ENCODE assay signal across 10 mouse cellular contexts in the genomic region with DNA sequence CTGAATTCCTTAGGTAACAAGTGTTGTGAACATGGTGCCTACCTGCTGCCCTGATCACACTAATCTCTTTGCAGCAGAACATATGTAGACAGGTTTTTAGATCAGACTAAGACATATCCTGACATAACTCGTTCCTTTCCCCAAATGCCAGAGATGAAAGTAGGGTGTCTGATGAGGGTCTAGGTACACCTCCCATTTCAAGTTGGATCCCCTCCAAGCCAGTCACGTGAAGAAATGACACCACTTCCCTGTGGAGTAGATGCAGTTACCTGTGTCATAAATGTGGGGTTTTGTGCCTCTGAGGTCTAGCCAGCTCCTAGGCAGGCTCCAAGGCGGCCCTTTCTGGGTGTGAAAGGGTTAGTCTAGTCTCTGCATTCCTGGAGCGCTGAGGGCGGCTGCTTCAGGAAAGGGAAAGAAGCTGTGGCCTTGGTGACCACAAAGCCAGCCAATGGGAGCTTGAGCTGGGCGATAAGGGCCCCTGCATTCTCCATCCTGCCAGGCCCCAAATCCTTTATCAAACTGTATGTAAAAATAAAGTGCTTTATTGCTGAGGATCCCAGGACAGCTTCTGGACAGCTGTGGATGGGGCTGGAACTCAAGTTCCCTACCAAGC. TPM values are rescaled to one million over a fixed set of nuclear protein-coding genes. Genes with fewer than 3 reads are reported as not detected.
A peak's percentile ranks its signal among the peaks of the same experiment; 100 is the strongest.
DNase-seq lines count a peak whose midpoint lies in the region; ATAC-seq and TF ChIP-seq lines count a peak whose summit lies in the region.
"Had no signal": no experiment of that assay in that cellular context is flagged by ENCODE, and none has a peak within 500 bp of the region (broad histone marks: within the 10 kb centered on the region; RNA-seq: fewer than 3 reads in every experiment).

No protein-coding gene starts in this region.

- peak overlapping the region; percentile 66; the same call in 1 of the 2 replicates for H3K27ac ChIP-seq in heart, embryonic 11.5 days (ENCODE audit: low read depth, low read length)
- H3K27ac ChIP-seq in midbrain, embryonic 14.5 days (replicated peaks; ENCODE audit: low read depth, low read length) = no peak overlapping the region
- no peak overlapping the region for H3K27ac ChIP-seq in midbrain, embryonic 16.5 days (ENCODE audit: low read length)
- H3K27ac ChIP-seq in intestine, embryonic 15.5 days = no peak overlapping the region
- no peak overlapping the region for H3K27ac ChIP-seq in stomach, postnatal 0 days (replicated peaks)
- no peak overlapping the region for H3K27ac ChIP-seq in thymus, adult 2 months (ENCODE audit: control insufficient read depth, insufficient read depth, low read length)
- H3K27ac ChIP-seq: liver, embryonic 14.5 days had no signal

- no peak overlapping the region for H3K4me3 ChIP-seq in heart, embryonic 11.5 days (ENCODE audit: low read depth, low read length)
- H3K4me3 ChIP-seq in midbrain, embryonic 14.5 days (replicated peaks; ENCODE audit: low read depth, low read length) = no peak overlapping the region
- no peak overlapping the region for H3K4me3 ChIP-seq in midbrain, embryonic 16.5 days (ENCODE audit: low read depth, low read length)
- H3K4me3 ChIP-seq in intestine, embryonic 15.5 days (replicated peaks) = no peak overlapping the region
- H3K4me3 ChIP-seq in stomach, postnatal 0 days (ENCODE audit: low read depth, low read length) = no peak overlapping the region
- no peak overlapping the region for H3K4me3 ChIP-seq in thymus, adult 2 months (ENCODE audit: control insufficient read depth, insufficient read depth, low read length)

- no peak for TF ChIP-seq CTCF in stomach, postnatal 0 days (IDR thresholded peaks at IDR 0.05; ENCODE audit: low read depth)
- TF ChIP-seq CTCF in thymus, adult 2 months (IDR thresholded peaks at IDR 0.05; ENCODE audit: borderline replicate concordance, control insufficient read depth, extremely low read depth, insufficient read depth, low read length, poor library complexity) = no peak

- no peaks in the 10 kb centered on the region for H3K9me3 ChIP-seq in heart, embryonic 11.5 days (replicated peaks; ENCODE audit: control insufficient read depth, low read length)
- no peaks in the 10 kb centered on the region for H3K9me3 ChIP-seq in midbrain, embryonic 14.5 days (ENCODE audit: control insufficient read depth, low read length)
- H3K9me3 ChIP-seq in midbrain, embryonic 16.5 days (replicated peaks; ENCODE audit: control insufficient read depth, low read length, poor library complexity, severe bottlenecking) = no peaks in the 10 kb centered on the region
- no peaks in the 10 kb centered on the region for H3K9me3 ChIP-seq in intestine, embryonic 15.5 days
- H3K9me3 ChIP-seq in stomach, postnatal 0 days (ENCODE audit: control insufficient read depth, low read length) = no peaks in the 10 kb centered on the region

- 9% methylated on average over 6 of the region's 6 CpGs for WGBS in heart, embryonic 11.5 days (ENCODE audit: insufficient replicate concordance)
- WGBS in midbrain, embryonic 14.5 days = 22% methylated on average over 6 of the region's 6 CpGs
- WGBS in midbrain, embryonic 16.5 days = 21% methylated on average over 6 of the region's 6 CpGs
- 11% methylated on average over 6 of the region's 6 CpGs for WGBS in intestine, embryonic 15.5 days
- WGBS in stomach, postnatal 0 days = 12% methylated on average over 6 of the region's 6 CpGs
- 33% methylated on average over 6 of the region's 6 CpGs for WGBS in thymus, adult 2 months

- H3K27me3 ChIP-seq in heart, embryonic 11.5 days (ENCODE audit: control insufficient read depth, insufficient read depth, low read length) = no peaks in the 10 kb centered on the region
- no peaks in the 10 kb centered on the region for H3K27me3 ChIP-seq in midbrain, embryonic 14.5 days (ENCODE audit: control insufficient read depth, insufficient read depth, low read length)
- no peaks in the 10 kb centered on the region for H3K27me3 ChIP-seq in midbrain, embryonic 16.5 days (ENCODE audit: control insufficient read depth, insufficient read depth, low read depth, low read length)
- no peaks in the 10 kb centered on the region for H3K27me3 ChIP-seq in intestine, embryonic 15.5 days (replicated peaks)
- H3K27me3 ChIP-seq in stomach, postnatal 0 days (ENCODE audit: control insufficient read depth, insufficient read depth, low read length) = no peaks in the 10 kb centered on the region
- no peaks in the 10 kb centered on the region for H3K27me3 ChIP-seq in thymus, adult 2 months (ENCODE audit: control insufficient read depth, insufficient read depth, low read length)

- TF ChIP-seq EP300 in stomach, postnatal 0 days (optimal IDR thresholded peaks at IDR 0.05) = no peak

- peaks cover 10% of the 10 kb centered on the region for H3K36me3 ChIP-seq in heart, embryonic 11.5 days (ENCODE audit: control insufficient read depth, insufficient read depth, low read length)
- peaks cover 36% of the 10 kb centered on the region for H3K36me3 ChIP-seq in midbrain, embryonic 14.5 days (ENCODE audit: control insufficient read depth, insufficient read depth, low read length)
- H3K36me3 ChIP-seq in midbrain, embryonic 16.5 days (ENCODE audit: control insufficient read depth, insufficient read depth, low read length) = peaks cover 15% of the 10 kb centered on the region
- H3K36me3 ChIP-seq in intestine, embryonic 15.5 days = peaks cover 16% of the 10 kb centered on the region
- H3K36me3 ChIP-seq in stomach, postnatal 0 days (ENCODE audit: control insufficient read depth, insufficient read depth, low read length) = peaks cover 3% of the 10 kb centered on the region; the same call in 1 of the 2 replicates
- H3K36me3 ChIP-seq in thymus, adult 2 months (ENCODE audit: control insufficient read depth, insufficient read depth, low read length) = peaks cover 20% of the 10 kb centered on the region

- TF ChIP-seq POLR2A in thymus, adult 2 months (IDR thresholded peaks at IDR 0.05; ENCODE audit: control insufficient read depth, extremely low read depth, insufficient read depth, low read length, poor library complexity) = no peak

- intact Hi-C loops in heart, postnatal 36 days (cut with DNase I) = no loop called here

- peak; percentile 81 for ATAC-seq in heart, embryonic 11.5 days (replicated peaks; ENCODE audit: insufficient number of reproducible peaks, low FRiP score, low TSS enrichment)
- ATAC-seq in midbrain, embryonic 14.5 days (ENCODE audit: low FRiP score, low TSS enrichment) = no peak
- no peak for ATAC-seq in midbrain, embryonic 16.5 days
- peak; percentile 76 for ATAC-seq in intestine, embryonic 15.5 days
- ATAC-seq in stomach, postnatal 0 days (ENCODE audit: low FRiP score, low TSS enrichment) = peak; percentile 57; the same call in 1 of the 2 replicates
- ATAC-seq: inflammation-experienced regulatory T-cells, adult 6 months had no signal

- peak overlapping the region; percentile 47 for H3K4me2 ChIP-seq in heart, embryonic 11.5 days
- no peak overlapping the region for H3K4me2 ChIP-seq in midbrain, embryonic 14.5 days (ENCODE audit: low read length)
- no peak overlapping the region for H3K4me2 ChIP-seq in midbrain, embryonic 16.5 days (ENCODE audit: low read length)
- H3K4me2 ChIP-seq in intestine, embryonic 15.5 days (replicated peaks) = peak overlapping the region; percentile 39
- no peak overlapping the region; the same call in 1 of the 2 replicates for H3K4me2 ChIP-seq in stomach, postnatal 0 days (replicated peaks; ENCODE audit: low read depth)

- H3K9ac ChIP-seq in heart, embryonic 11.5 days (ENCODE audit: low read depth, low read length) = no peak overlapping the region
- H3K9ac ChIP-seq in midbrain, embryonic 14.5 days (replicated peaks; ENCODE audit: low read length) = no peak overlapping the region
- H3K9ac ChIP-seq in midbrain, embryonic 16.5 days (ENCODE audit: low read depth, low read length) = no peak overlapping the region
- H3K9ac ChIP-seq in intestine, embryonic 15.5 days = no peak overlapping the region
- no peak overlapping the region for H3K9ac ChIP-seq in stomach, postnatal 0 days (ENCODE audit: low read length)
- H3K9ac ChIP-seq: liver, embryonic 14.5 days had no signal

- no peak for DNase-seq in heart, postnatal 36 days
- DNase-seq in midbrain, embryonic 14.5 days = peak; percentile 21
- peak; percentile 41 for DNase-seq in stomach, postnatal 0 days (ENCODE audit: low spot score)
- no peak for DNase-seq in urinary bladder, postnatal 14 days (ENCODE audit: low spot score)
- DNase-seq in thymus, adult 2 months = no peak

- H3K4me1 ChIP-seq in heart, embryonic 11.5 days (ENCODE audit: control insufficient read depth, insufficient read depth, low read length) = peaks cover 20% of the 10 kb centered on the region
- H3K4me1 ChIP-seq in midbrain, embryonic 14.5 days (ENCODE audit: control insufficient read depth, insufficient read depth, low read length) = no peaks in the 10 kb centered on the region
- no peaks in the 10 kb centered on the region for H3K4me1 ChIP-seq in midbrain, embryonic 16.5 days (ENCODE audit: control insufficient read depth, insufficient read depth, low read length)
- H3K4me1 ChIP-seq in intestine, embryonic 15.5 days (replicated peaks) = peaks cover 17% of the 10 kb centered on the region
- H3K4me1 ChIP-seq in stomach, postnatal 0 days (replicated peaks; ENCODE audit: control insufficient read depth, insufficient read depth) = no peaks in the 10 kb centered on the region
- H3K4me1 ChIP-seq in thymus, adult 2 months (replicated peaks; ENCODE audit: control insufficient read depth, insufficient read depth, low read length) = no peaks in the 10 kb centered on the region

RNA-seq across cellular contexts. Expression of gene Ahsa1, which starts 11.9 kb away (rescaled TPM):
- 196 and 214 TPM in 2 replicates for polyA plus RNA-seq in heart, embryonic 11.5 days (2014; fragmentation: Nextera tagmentation; extraction: Ambion mirVana)
- 100 to 1,000 TPM; 120 to 147 TPM for total RNA-seq in heart, postnatal 36 days (2021)
- polyA plus RNA-seq in midbrain, embryonic 14.5 days (2014; fragmentation: Nextera tagmentation; extraction: Ambion mirVana) = 176 and 180 TPM in 2 replicates
- polyA plus RNA-seq in midbrain, embryonic 16.5 days (2015; fragmentation: Nextera tagmentation; extraction: Ambion mirVana) = 208 and 217 TPM in 2 replicates
- polyA plus RNA-seq in intestine, embryonic 15.5 days (2015; fragmentation: Nextera tagmentation; extraction: Ambion mirVana) = 228 and 230 TPM in 2 replicates
- polyA plus RNA-seq in stomach, postnatal 0 days (2015; fragmentation: Nextera tagmentation; extraction: Ambion mirVana) = 94.9 and 96.1 TPM in 2 replicates
- 63.8 and 64.5 TPM in 2 replicates for polyA plus RNA-seq in thymus, adult 2 months (2012; rRNA removed)

RNA-seq across cellular contexts. Expression of gene Vipas39, which starts 12.2 kb away (rescaled TPM):
- polyA plus RNA-seq in heart, embryonic 11.5 days (2014; fragmentation: Nextera tagmentation; extraction: Ambion mirVana) = 34.8 and 36.9 TPM in 2 replicates
- 10 to 100 TPM; 21.2 to 24.5 TPM for total RNA-seq in heart, postnatal 36 days (2021)
- 60.6 and 70.1 TPM in 2 replicates for polyA plus RNA-seq in midbrain, embryonic 14.5 days (2014; fragmentation: Nextera tagmentation; extraction: Ambion mirVana)
- polyA plus RNA-seq in midbrain, embryonic 16.5 days (2015; fragmentation: Nextera tagmentation; extraction: Ambion mirVana) = 56.2 and 58.2 TPM in 2 replicates
- 36.6 and 40.1 TPM in 2 replicates for polyA plus RNA-seq in intestine, embryonic 15.5 days (2015; fragmentation: Nextera tagmentation; extraction: Ambion mirVana)
- polyA plus RNA-seq in stomach, postnatal 0 days (2015; fragmentation: Nextera tagmentation; extraction: Ambion mirVana) = 20.7 and 22.3 TPM in 2 replicates
- 34.5 and 37.6 TPM in 2 replicates for polyA plus RNA-seq in thymus, adult 2 months (2012; rRNA removed)

RNA-seq across cellular contexts. Expression of gene Ism2, which starts 21.3 kb away (rescaled TPM):
- 0.44 and 0.83 TPM in 2 replicates for polyA plus RNA-seq in heart, embryonic 11.5 days (2014; fragmentation: Nextera tagmentation; extraction: Ambion mirVana)
- total RNA-seq in heart, postnatal 36 days (2021) = not detected
- 0.75 and 1.0 TPM in 2 replicates for polyA plus RNA-seq in midbrain, embryonic 14.5 days (2014; fragmentation: Nextera tagmentation; extraction: Ambion mirVana)
- 2.1 and 2.2 TPM in 2 replicates for polyA plus RNA-seq in midbrain, embryonic 16.5 days (2015; fragmentation: Nextera tagmentation; extraction: Ambion mirVana)
- polyA plus RNA-seq in intestine, embryonic 15.5 days (2015; fragmentation: Nextera tagmentation; extraction: Ambion mirVana) = 0.49 and 0.55 TPM in 2 replicates
- polyA plus RNA-seq in stomach, postnatal 0 days (2015; fragmentation: Nextera tagmentation; extraction: Ambion mirVana) = 0.28 and 0.34 TPM in 2 replicates
- polyA plus RNA-seq in thymus, adult 2 months (2012; rRNA removed) = 0.05 TPM in 1 of 2 replicates, not detected in the other
- polyA plus RNA-seq: inflammation-experienced regulatory T-cells, adult 6 months had no signal

RNA-seq across cellular contexts. Expression of gene Noxred1, which starts 39.7 kb away (rescaled TPM):
- 1.00 and 1.2 TPM in 2 replicates for polyA plus RNA-seq in heart, embryonic 11.5 days (2014; fragmentation: Nextera tagmentation; extraction: Ambion mirVana)
- total RNA-seq in heart, postnatal 36 days (2021) = under 1 TPM; 0.49 to 1.00 TPM
- 0.81 and 1.0 TPM in 2 replicates for polyA plus RNA-seq in midbrain, embryonic 14.5 days (2014; fragmentation: Nextera tagmentation; extraction: Ambion mirVana)
- polyA plus RNA-seq in midbrain, embryonic 16.5 days (2015; fragmentation: Nextera tagmentation; extraction: Ambion mirVana) = 0.65 and 1.9 TPM in 2 replicates
- 0.25 and 0.36 TPM in 2 replicates for polyA plus RNA-seq in intestine, embryonic 15.5 days (2015; fragmentation: Nextera tagmentation; extraction: Ambion mirVana)
- 0.11 TPM in 1 of 2 replicates, not detected in the other for polyA plus RNA-seq in stomach, postnatal 0 days (2015; fragmentation: Nextera tagmentation; extraction: Ambion mirVana)
- polyA plus RNA-seq in thymus, adult 2 months (2012; rRNA removed) = 0.54 and 0.86 TPM in 2 replicates

Comparison
In these comparisons a context has a peak if more than half of its experiments do, and no peak if none do; other contexts are left out.
1. ATAC-seq: peak in heart, embryonic 11.5 days (single experiment), intestine, embryonic 15.5 days (single experiment) and stomach, postnatal 0 days (single experiment); none in midbrain, embryonic 14.5 days (single experiment) and midbrain, embryonic 16.5 days (single experiment).
2. H3K4me2 ChIP-seq: peak in heart, embryonic 11.5 days (single experiment) and intestine, embryonic 15.5 days (single experiment); none in midbrain, embryonic 14.5 days (single experiment), midbrain, embryonic 16.5 days (single experiment) and stomach, postnatal 0 days (single experiment).
3. DNase-seq: peak in midbrain, embryonic 14.5 days (single experiment) and stomach, postnatal 0 days (single experiment); none in heart, postnatal 36 days (0 of 2), urinary bladder, postnatal 14 days (single experiment) and thymus, adult 2 months (single experiment).